Mouse (Mus musculus): ENCODE results near the gene Cars2. TPM values are rescaled to one million over a fixed set of nuclear protein-coding genes. Genes with fewer than 3 reads are reported as not detected.

Cars2 gene
- polyA plus RNA-seq, 1 experiment from 2014 or later = 10.0 TPM

GRCm38 (mm10) chr8:11540182-11540581 is 10.4 kb downstream of the Cars2 start:
- H3K9ac ChIP-seq (ENCODE audit: low read depth, low read length) = no peak overlapping the region
- ATAC-seq = no peak
- no peak for TF ChIP-seq CTCF (IDR thresholded peaks at IDR 0.05; ENCODE audit: low read depth)
- no peak overlapping the region for H3K27ac ChIP-seq (ENCODE audit: low read depth, low read length)
- no peaks in the 10 kb centered on the region for H3K4me1 ChIP-seq (replicated peaks; ENCODE audit: control insufficient read depth, insufficient read depth, low read length)
- H3K36me3 ChIP-seq (ENCODE audit: control insufficient read depth, insufficient read depth) = peaks cover 53% of the 10 kb centered on the region
- no peak overlapping the region for H3K4me2 ChIP-seq (replicated peaks; ENCODE audit: low read depth)
- H3K9me3 ChIP-seq (ENCODE audit: control insufficient read depth) = no peaks in the 10 kb centered on the region
- H3K27me3 ChIP-seq (replicated peaks; ENCODE audit: control insufficient read depth, insufficient read depth, low read length) = no peaks in the 10 kb centered on the region
- WGBS = 96% methylated on average over 8 of the region's 8 CpGs
- no peak overlapping the region for H3K4me3 ChIP-seq (ENCODE audit: low read depth, low read length)

- H3K4me2 ChIP-seq (replicated peaks; ENCODE audit: low read depth) = no peak overlapping the region
- H3K36me3 ChIP-seq (ENCODE audit: control insufficient read depth, insufficient read depth) = peaks cover 60% of the 10 kb centered on the region
- no peaks in the 10 kb centered on the region for H3K4me1 ChIP-seq (replicated peaks; ENCODE audit: control insufficient read depth, insufficient read depth, low read length)
- no peaks in the 10 kb centered on the region for H3K27me3 ChIP-seq (replicated peaks; ENCODE audit: control insufficient read depth, insufficient read depth, low read length)
- H3K4me3 ChIP-seq (ENCODE audit: low read depth, low read length) = no peak overlapping the region
- no peaks in the 10 kb centered on the region for H3K9me3 ChIP-seq (ENCODE audit: control insufficient read depth)
- H3K9ac ChIP-seq (ENCODE audit: low read depth, low read length) = no peak overlapping the region
- H3K27ac ChIP-seq (ENCODE audit: low read depth, low read length) = no peak overlapping the region
- 87% methylated on average over 4 of the region's 4 CpGs for WGBS
- TF ChIP-seq CTCF (IDR thresholded peaks at IDR 0.05; ENCODE audit: low read depth) = no peak
- no peak for ATAC-seq
These were observed 11.5 kb downstream of the Cars2 start for GRCm38 (mm10) chr8:11539049-11539448.

- Histone ChIP-seq H3K4me1 (replicated peaks; ENCODE audit: control insufficient read depth, insufficient read depth, low read length) (no peaks in the 10 kb centered on the region), H3K27ac (ENCODE audit: low read depth, low read length) (no peak overlapping the region), H3K27me3 (replicated peaks; ENCODE audit: control insufficient read depth, insufficient read depth, low read length) (no peaks in the 10 kb centered on the region), H3K4me3 (ENCODE audit: low read depth, low read length) (no peak overlapping the region), H3K9ac (ENCODE audit: low read depth, low read length) (no peak overlapping the region), H3K4me2 (replicated peaks; ENCODE audit: low read depth) (no peak overlapping the region), H3K9me3 (ENCODE audit: control insufficient read depth) (no peaks in the 10 kb centered on the region), H3K36me3 (ENCODE audit: control insufficient read depth, insufficient read depth) (peaks cover 67% of the 10 kb centered on the region)
- no peak for TF ChIP-seq CTCF (IDR thresholded peaks at IDR 0.05; ENCODE audit: low read depth)
- WGBS = 68% methylated on average over 9 of the region's 9 CpGs
- no peak for ATAC-seq
These were observed 16.1 kb downstream of the Cars2 start for GRCm38 (mm10) chr8:11534494-11534893.

- 76% methylated on average over 4 of the region's 4 CpGs for WGBS
- no peak overlapping the region for H3K4me3 ChIP-seq (ENCODE audit: low read depth, low read length)
- peaks cover 49% of the 10 kb centered on the region; the same call in 1 of the 2 replicates for H3K36me3 ChIP-seq (ENCODE audit: control insufficient read depth, insufficient read depth)
- no peak for TF ChIP-seq CTCF (IDR thresholded peaks at IDR 0.05; ENCODE audit: low read depth)
- no peak for ATAC-seq
- no peaks in the 10 kb centered on the region for H3K9me3 ChIP-seq (ENCODE audit: control insufficient read depth)
- H3K4me2 ChIP-seq (replicated peaks; ENCODE audit: low read depth) = no peak overlapping the region
- no peaks in the 10 kb centered on the region for H3K27me3 ChIP-seq (replicated peaks; ENCODE audit: control insufficient read depth, insufficient read depth, low read length)
- H3K27ac ChIP-seq (ENCODE audit: low read depth, low read length) = no peak overlapping the region
- no peaks in the 10 kb centered on the region for H3K4me1 ChIP-seq (replicated peaks; ENCODE audit: control insufficient read depth, insufficient read depth, low read length)
- no peak overlapping the region for H3K9ac ChIP-seq (ENCODE audit: low read depth, low read length)
These were observed 19.7 kb downstream of the Cars2 start for GRCm38 (mm10) chr8:11530849-11531248.

- H3K36me3 ChIP-seq (ENCODE audit: control insufficient read depth, insufficient read depth) = peaks cover 45% of the 10 kb centered on the region; the same call in 1 of the 2 replicates
- H3K27me3 ChIP-seq (replicated peaks; ENCODE audit: control insufficient read depth, insufficient read depth, low read length) = no peaks in the 10 kb centered on the region
- H3K4me2 ChIP-seq (replicated peaks; ENCODE audit: low read depth) = no peak overlapping the region
- 86% methylated on average over 18 of the region's 18 CpGs for WGBS
- TF ChIP-seq CTCF (IDR thresholded peaks at IDR 0.05; ENCODE audit: low read depth) = no peak
- no peak overlapping the region for H3K9ac ChIP-seq (ENCODE audit: low read depth, low read length)
- no peaks in the 10 kb centered on the region for H3K9me3 ChIP-seq (ENCODE audit: control insufficient read depth)
- H3K27ac ChIP-seq (ENCODE audit: low read depth, low read length) = no peak overlapping the region
- H3K4me1 ChIP-seq (replicated peaks; ENCODE audit: control insufficient read depth, insufficient read depth, low read length) = no peaks in the 10 kb centered on the region
- ATAC-seq = no peak
- no peak overlapping the region for H3K4me3 ChIP-seq (ENCODE audit: low read depth, low read length)
These were observed 20.3 kb downstream of the Cars2 start for GRCm38 (mm10) chr8:11530155-11530770.

GRCm38 (mm10) chr8:11523331-11523730 is 27.3 kb downstream of the Cars2 start:
- no peak for TF ChIP-seq CTCF (IDR thresholded peaks at IDR 0.05; ENCODE audit: low read depth)
- H3K9ac ChIP-seq (ENCODE audit: low read depth, low read length) = no peak overlapping the region
- H3K4me1 ChIP-seq (replicated peaks; ENCODE audit: control insufficient read depth, insufficient read depth, low read length) = no peaks in the 10 kb centered on the region
- no peaks in the 10 kb centered on the region for H3K9me3 ChIP-seq (ENCODE audit: control insufficient read depth)
- H3K27me3 ChIP-seq (replicated peaks; ENCODE audit: control insufficient read depth, insufficient read depth, low read length) = no peaks in the 10 kb centered on the region
- peaks cover 30% of the 10 kb centered on the region for H3K36me3 ChIP-seq (ENCODE audit: control insufficient read depth, insufficient read depth)
- no peak overlapping the region for H3K27ac ChIP-seq (ENCODE audit: low read depth, low read length)
- WGBS = 72% methylated on average over 3 of the region's 3 CpGs
- no peak overlapping the region for H3K4me3 ChIP-seq (ENCODE audit: low read depth, low read length)
- no peak for ATAC-seq
- H3K4me2 ChIP-seq (replicated peaks; ENCODE audit: low read depth) = no peak overlapping the region
